Mouse (Mus musculus) spleen, postnatal 14 days (tissue): Measurements from ENCODE around the gene Gpr33.

ENCODE experiments used
- DNase-seq, 2 experiments: peaks; one replicate each; pipeline ENCODE4 v3.0.0; 2021 to 2022; ENCODE audit warnings: low spot score in 2 of 2

Gene Gpr33

GRCm38 (mm10) chr12:51985163-51985748 lies 42.6 kb downstream of the Gpr33 start:
- no peak for DNase-seq

GRCm38 (mm10) chr12:51983625-51984024 lies 44.2 kb downstream of the Gpr33 start:
- no peak for DNase-seq

- DNase-seq, result no peak
Measured at GRCm38 (mm10) chr12:51976531-51976930, 51.3 kb downstream of the Gpr33 start.

DNA sequence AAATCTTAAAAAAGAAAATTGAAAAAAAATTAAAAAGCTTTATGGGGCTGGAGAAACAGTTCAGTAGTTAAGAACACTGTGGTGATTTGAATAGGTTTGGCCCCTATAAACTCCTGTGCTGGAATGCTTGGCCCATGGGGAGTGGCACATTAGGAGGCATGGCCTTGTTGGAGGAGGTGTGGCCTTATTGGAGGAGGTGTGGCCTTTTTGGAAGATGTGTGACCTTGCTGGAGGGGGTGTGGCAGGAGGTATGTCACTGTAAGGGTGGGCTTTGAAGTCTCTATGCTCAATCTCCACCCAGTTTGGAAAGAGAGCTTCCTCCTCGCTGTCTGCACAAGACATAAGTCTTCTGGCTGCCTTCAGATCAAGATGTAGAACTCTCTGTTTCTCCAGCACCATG lies 53.5 kb downstream of the Gpr33 start:
- DNase-seq, result no peak
